Mouse (Mus musculus) heart, embryonic 12.5 days (tissue): Measurements from ENCODE around the gene Tmtc4. TPM values are rescaled to one million over a fixed set of nuclear protein-coding genes. Genes with fewer than 3 reads are reported as not detected.
A peak's percentile ranks its signal among the peaks of the same experiment; 100 is the strongest.

Source experiments
- ATAC-seq: fragments of 200-750 bp; cut with Nextera tagmentation; 2 replicates; pipeline ENCODE4 v1.8.0; 2017; ENCODE audit warnings: moderate TSS enrichment, moderate library complexity; ENCODE audit not compliant: insufficient number of reproducible peaks, low FRiP score
- H3K27ac ChIP-seq: fragments of 300-500 bp; sonication (generic); 2 replicates; pipeline ENCODE4 v1.5.1; 2016; ENCODE audit warnings: mild to moderate bottlenecking, moderate library complexity; ENCODE audit not compliant: poor library complexity, severe bottlenecking
- H3K27me3 ChIP-seq: fragments of 300-500 bp; sonication (generic); replicated peaks from 2 replicates; pipeline ENCODE4 v1.6.1; 2016; ENCODE audit warnings: mild to moderate bottlenecking, moderate library complexity
- H3K36me3 ChIP-seq: fragments of 300-500 bp; sonication (generic); 2 replicates; pipeline ENCODE4 v1.6.1; 2016; ENCODE audit warnings: mild to moderate bottlenecking, moderate library complexity
- H3K4me1 ChIP-seq: fragments of 300-500 bp; sonication (generic); replicated peaks from 2 replicates; pipeline ENCODE4 v1.6.1; 2016; ENCODE audit warnings: mild to moderate bottlenecking
- H3K4me2 ChIP-seq: fragments of 300-500 bp; sonication (generic); 2 replicates; pipeline ENCODE4 v1.6.1; 2016; ENCODE audit warnings: mild to moderate bottlenecking, moderate library complexity
- H3K4me3 ChIP-seq: fragments of 300-500 bp; sonication (generic); 2 replicates; pipeline ENCODE4 v1.5.1; 2016; ENCODE audit warnings: mild to moderate bottlenecking
- H3K9ac ChIP-seq: fragments of 300-500 bp; sonication (generic); 2 replicates; pipeline ENCODE4 v1.6.1; 2016; ENCODE audit warnings: mild to moderate bottlenecking, moderate library complexity
- H3K9me3 ChIP-seq: fragments of 300-500 bp; sonication (generic); replicated peaks from 2 replicates; pipeline ENCODE4 v1.6.1; 2016; ENCODE audit warnings: mild to moderate bottlenecking, moderate library complexity
- WGBS: fragments of 180-500 bp; shearing (Covaris S2); methylation state at CpG from one replicate; pipeline ENCODE4 v1.1.7; 2016; 5-methylcytosine and 5-hydroxymethylcytosine counted together
- polyA plus RNA-seq: library from polyadenylated mRNA; unstranded; fragments of >200 nt; fragmentation: Nextera tagmentation; extraction: Ambion mirVana; gene quantifications from 2 replicates; pipeline ENCODE4 v1.2.1, GENCODE M21; 2016

Gene Tmtc4
- polyA plus RNA-seq: 22.3 and 23.2 TPM in 2 replicates

DNA sequence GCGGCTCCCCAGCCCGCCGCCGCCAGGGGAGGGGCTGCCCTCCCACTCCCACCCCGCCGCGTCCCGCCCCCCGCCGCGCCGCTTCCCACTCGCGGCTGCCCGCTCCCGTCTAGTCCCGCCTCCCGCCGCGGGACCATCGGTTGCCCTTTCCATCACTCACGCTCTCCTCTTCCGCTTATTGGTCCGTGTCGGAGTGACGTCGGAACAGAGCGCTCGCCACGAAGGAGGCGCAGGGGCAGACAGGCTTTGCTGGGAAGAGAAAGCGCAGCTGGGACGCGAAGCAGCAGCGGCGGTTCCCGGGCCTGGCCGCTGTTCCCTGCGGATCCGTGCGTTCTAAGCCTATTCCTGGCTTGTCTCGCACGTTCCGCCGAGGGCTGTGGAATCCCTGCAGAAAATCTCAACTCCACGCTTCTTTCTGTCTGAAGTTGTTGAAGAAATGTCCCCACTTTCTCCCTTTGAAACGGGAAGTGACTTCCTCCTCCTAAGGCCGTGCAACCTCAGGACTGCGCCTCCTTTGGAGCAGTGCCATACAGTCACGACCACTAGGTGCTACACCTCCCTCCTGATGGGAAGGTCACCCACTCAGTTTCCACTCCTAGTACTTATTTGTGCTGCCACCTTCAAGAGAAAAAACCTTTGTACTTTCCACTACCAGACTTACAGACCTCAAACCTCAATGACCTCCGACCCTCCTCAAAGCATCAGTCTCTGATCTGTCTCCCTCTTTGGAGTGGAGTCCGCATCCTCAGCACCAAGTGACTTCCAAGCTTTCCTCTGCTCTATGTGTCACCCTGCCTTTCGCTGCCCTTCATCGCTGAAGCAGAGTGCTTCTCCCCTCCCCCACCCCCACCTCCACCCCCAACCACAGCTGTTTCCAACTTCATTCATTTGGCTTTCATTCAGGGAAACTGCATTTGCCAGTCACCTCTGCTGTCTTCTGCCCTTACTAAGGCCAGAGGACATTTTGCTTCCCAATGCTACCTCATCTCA lies at the start of gene Tmtc4:
Gene Tmtc4 (minus strand): TSS at position 810 of the 990 bp plus-strand sequence.
- H3K27ac ChIP-seq: peak within 1 kb of the TSS; percentile 95
- ATAC-seq: peak; percentile 97
- peak within 1 kb of the TSS; percentile 74 for H3K4me3 ChIP-seq
- H3K4me2 ChIP-seq: peak within 1 kb of the TSS; percentile 85
- WGBS: under 1% methylated on average over 49 of the region's 54 CpGs
- H3K36me3 ChIP-seq: no peaks in the 10 kb centered on the region
- H3K27me3 ChIP-seq: no peaks in the 10 kb centered on the region
- peak within 1 kb of the TSS; percentile 81 for H3K9ac ChIP-seq
- peaks cover 13% of the 10 kb centered on the region; the same call in 1 of the 2 replicates for H3K4me1 ChIP-seq
- H3K9me3 ChIP-seq: no peaks in the 10 kb centered on the region

- Histone ChIP-seq H3K4me1 (no peaks in the 10 kb centered on the region), H3K36me3 (no peaks in the 10 kb centered on the region), H3K9me3 (no peaks in the 10 kb centered on the region), H3K27me3 (no peaks in the 10 kb centered on the region), H3K4me2 (no peak overlapping the region), H3K9ac (no peak overlapping the region), H3K27ac (no peak overlapping the region), H3K4me3 (no peak overlapping the region)
- WGBS: 85% methylated on average over 1 of the region's 1 CpGs
- ATAC-seq: no peak
Observed at GRCm38 (mm10) chr14:123032435-123032834, 48.6 kb upstream of the Tmtc4 start.

DNA sequence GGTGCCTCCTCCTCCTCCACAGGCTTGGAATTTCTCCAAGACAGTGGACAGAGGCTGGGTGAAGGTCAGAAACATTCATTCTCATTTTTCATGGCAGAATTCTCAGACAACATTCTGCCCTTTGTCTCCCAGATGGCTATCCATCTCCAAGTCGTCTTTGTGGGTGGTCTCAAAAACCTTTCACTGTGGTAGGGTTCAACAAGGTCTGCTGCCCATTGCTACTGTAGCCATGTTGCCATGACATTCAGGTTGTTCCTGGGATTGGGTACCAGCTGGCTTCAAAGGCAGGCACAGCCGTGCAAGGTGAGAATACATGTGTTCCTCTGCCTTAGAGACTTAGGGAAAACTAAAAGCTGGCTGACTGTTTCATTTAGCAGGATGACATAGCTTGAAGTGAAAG lies 44.0 kb upstream of the Tmtc4 start:
- no peak for ATAC-seq
- Histone ChIP-seq H3K9ac (no peak overlapping the region), H3K4me1 (no peaks in the 10 kb centered on the region), H3K27me3 (0 out of 2 replicates have a peak, but pooled peaks cover 4% of the 10 kb centered on the region), H3K9me3 (no peaks in the 10 kb centered on the region), H3K27ac (no peak overlapping the region), H3K36me3 (no peaks in the 10 kb centered on the region), H3K4me3 (no peak overlapping the region), H3K4me2 (no peak overlapping the region)
- WGBS: 60% methylated on average over 2 of the region's 2 CpGs

DNA sequence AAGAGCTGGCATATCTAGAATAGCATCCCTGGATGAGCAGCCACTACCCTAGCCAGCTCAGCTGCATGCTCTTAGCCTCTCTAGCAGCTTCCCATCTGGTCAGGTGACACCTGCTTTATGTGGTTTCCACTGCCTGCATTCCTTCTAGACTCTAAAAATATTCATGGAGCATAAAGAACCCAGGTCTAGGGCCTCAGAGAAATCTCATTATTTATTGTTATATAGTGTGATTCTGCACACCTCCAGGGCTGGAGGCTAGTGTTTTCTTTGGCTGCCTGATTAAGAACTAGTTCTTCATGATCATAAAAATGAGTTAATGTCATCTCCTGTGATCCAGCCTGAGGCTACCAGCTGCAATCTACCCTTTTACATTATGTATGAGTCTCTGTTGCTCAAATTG lies 39.1 kb upstream of the Tmtc4 start:
- H3K36me3 ChIP-seq: no peaks in the 10 kb centered on the region
- H3K4me1 ChIP-seq: no peaks in the 10 kb centered on the region
- H3K27ac ChIP-seq: no peak overlapping the region
- no peak overlapping the region for H3K9ac ChIP-seq
- H3K4me3 ChIP-seq: no peak overlapping the region
- peaks cover under 1% of the 10 kb centered on the region; the same call in 1 of the 2 replicates for H3K9me3 ChIP-seq
- 0 out of 2 replicates have a peak, but pooled peaks cover 4% of the 10 kb centered on the region for H3K27me3 ChIP-seq
- no peak for ATAC-seq
- no peak overlapping the region for H3K4me2 ChIP-seq

DNA sequence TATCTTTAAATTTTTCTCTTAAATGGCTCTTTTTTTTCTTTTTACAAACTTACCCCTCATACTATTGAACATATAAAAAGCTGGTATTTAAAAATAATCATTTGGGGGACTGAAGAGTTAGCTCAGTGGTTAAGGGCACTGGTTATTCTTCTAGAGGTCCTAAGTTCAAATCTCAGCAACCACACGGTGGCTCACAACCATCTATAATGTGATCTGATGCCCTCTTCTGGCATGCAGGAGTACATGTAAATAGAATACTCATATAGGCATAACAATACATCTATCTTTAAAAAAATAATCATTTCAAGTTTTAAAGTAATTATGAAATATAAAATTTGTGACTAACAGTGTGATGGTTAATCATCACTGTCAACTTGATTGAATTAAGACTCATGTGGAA lies 32.5 kb upstream of the Tmtc4 start:
- H3K4me3 ChIP-seq: no peak overlapping the region
- H3K4me2 ChIP-seq: no peak overlapping the region
- H3K9me3 ChIP-seq: peaks cover 7% of the 10 kb centered on the region; the same call in 1 of the 2 replicates
- WGBS: 83% methylated on average over 1 of the region's 1 CpGs
- no peak overlapping the region for H3K27ac ChIP-seq
- H3K4me1 ChIP-seq: no peaks in the 10 kb centered on the region
- no peaks in the 10 kb centered on the region for H3K27me3 ChIP-seq
- H3K36me3 ChIP-seq: no peaks in the 10 kb centered on the region
- no peak overlapping the region for H3K9ac ChIP-seq
- ATAC-seq: no peak

- Histone ChIP-seq H3K9ac (no peak overlapping the region), H3K27me3 (no peaks in the 10 kb centered on the region), H3K4me2 (no peak overlapping the region), H3K9me3 (peaks cover 7% of the 10 kb centered on the region; the same call in 1 of the 2 replicates), H3K36me3 (no peaks in the 10 kb centered on the region), H3K4me3 (no peak overlapping the region), H3K4me1 (no peaks in the 10 kb centered on the region), H3K27ac (no peak overlapping the region)
- WGBS: 81% methylated on average over 2 of the region's 2 CpGs
- ATAC-seq: no peak
Observed at GRCm38 (mm10) chr14:123015687-123016086, 31.9 kb upstream of the Tmtc4 start.

GRCm38 (mm10) chr14:123009108-123010018 lies 25.5 kb upstream of the Tmtc4 start:
- peak; percentile 86 for ATAC-seq
- Histone ChIP-seq H3K9ac (no peak overlapping the region), H3K27me3 (no peaks in the 10 kb centered on the region), H3K36me3 (no peaks in the 10 kb centered on the region), H3K9me3 (no peaks in the 10 kb centered on the region), H3K4me3 (0 out of 2 replicates have a peak overlapping the region, but pooled peaks have one; percentile 1), H3K4me2 (peak overlapping the region; percentile 43), H3K27ac (peak overlapping the region; percentile 35; the same call in 1 of the 2 replicates), H3K4me1 (peaks cover 17% of the 10 kb centered on the region)
- 17% methylated on average over 18 of the region's 18 CpGs for WGBS

DNA sequence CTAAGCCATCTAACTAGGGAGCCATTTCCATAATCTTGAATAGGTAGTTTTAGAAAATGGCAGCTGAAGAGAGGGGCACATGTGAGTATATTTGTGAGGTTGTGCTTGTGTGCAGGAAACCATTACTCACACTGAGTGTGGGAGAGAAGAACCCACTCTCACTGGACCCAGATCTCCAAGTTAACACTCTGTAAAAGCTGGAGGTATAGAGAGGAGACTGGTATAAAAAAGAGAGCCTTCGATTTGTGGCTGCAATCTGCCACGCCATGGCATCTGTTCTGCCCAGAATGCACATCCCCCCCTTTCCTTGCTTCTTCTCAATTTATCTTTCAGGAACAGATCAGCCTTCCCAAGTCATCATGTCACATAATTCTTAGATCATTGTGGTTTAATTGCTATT lies 24.8 kb upstream of the Tmtc4 start:
- 62% methylated on average over 2 of the region's 2 CpGs for WGBS
- H3K27ac ChIP-seq: peak overlapping the region; percentile 35; the same call in 1 of the 2 replicates
- H3K4me1 ChIP-seq: peaks cover 17% of the 10 kb centered on the region
- H3K4me2 ChIP-seq: peak overlapping the region; percentile 43
- no peak overlapping the region for H3K4me3 ChIP-seq
- no peak for ATAC-seq
- H3K9me3 ChIP-seq: no peaks in the 10 kb centered on the region
- H3K36me3 ChIP-seq: no peaks in the 10 kb centered on the region
- H3K9ac ChIP-seq: no peak overlapping the region
- H3K27me3 ChIP-seq: no peaks in the 10 kb centered on the region

GRCm38 (mm10) chr14:123003715-123004114 lies 19.9 kb upstream of the Tmtc4 start:
- no peak overlapping the region for H3K27ac ChIP-seq
- H3K9ac ChIP-seq: no peak overlapping the region
- peaks cover 4% of the 10 kb centered on the region for H3K4me1 ChIP-seq
- H3K9me3 ChIP-seq: no peaks in the 10 kb centered on the region
- no peak overlapping the region for H3K4me3 ChIP-seq
- no peak for ATAC-seq
- no peaks in the 10 kb centered on the region for H3K36me3 ChIP-seq
- 77% methylated on average over 1 of the region's 1 CpGs for WGBS
- 0 out of 2 replicates have a peak, but pooled peaks cover 4% of the 10 kb centered on the region for H3K27me3 ChIP-seq
- no peak overlapping the region for H3K4me2 ChIP-seq

- Histone ChIP-seq H3K27me3 (0 out of 2 replicates have a peak, but pooled peaks cover 4% of the 10 kb centered on the region), H3K4me3 (no peak overlapping the region), H3K9me3 (no peaks in the 10 kb centered on the region), H3K9ac (no peak overlapping the region), H3K4me2 (no peak overlapping the region), H3K36me3 (no peaks in the 10 kb centered on the region), H3K27ac (no peak overlapping the region), H3K4me1 (no peaks in the 10 kb centered on the region)
- no peak for ATAC-seq
- WGBS: 39% methylated on average over 3 of the region's 3 CpGs
Observed at GRCm38 (mm10) chr14:123001391-123001790, 17.6 kb upstream of the Tmtc4 start.
